7 mouse cellular contexts compared by ENCODE assay signal in the genomic region with DNA sequence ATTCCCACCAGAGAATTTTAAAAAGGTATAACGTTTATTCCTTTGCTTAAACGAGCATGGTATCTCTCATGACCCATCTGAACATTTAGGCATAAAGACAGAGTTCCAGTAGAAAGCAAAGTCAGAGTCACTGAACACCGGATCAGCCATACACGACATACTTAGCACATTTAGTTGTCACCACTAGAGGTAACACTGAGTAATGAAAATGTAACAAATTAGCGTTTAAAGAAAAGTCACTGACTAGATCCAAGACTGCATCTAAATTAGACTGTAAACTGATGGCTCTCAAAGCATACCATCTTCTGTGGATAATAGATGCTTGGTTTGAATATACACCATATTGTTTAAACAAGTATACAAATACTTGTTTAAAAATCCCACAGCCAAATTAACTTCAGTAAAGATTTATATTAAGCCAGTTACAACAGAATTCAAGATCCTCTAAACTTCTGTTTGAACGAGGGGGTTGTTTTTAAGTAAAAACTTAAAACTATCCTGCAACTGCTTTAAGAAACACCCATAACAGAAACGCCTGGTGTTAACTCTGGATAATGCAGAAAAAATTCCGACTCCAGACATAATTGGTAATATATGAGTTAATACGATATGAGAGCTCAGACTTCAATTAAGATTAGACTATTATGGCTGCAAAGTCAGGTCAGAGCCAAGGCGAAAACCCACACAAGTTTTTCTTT. TPM values are rescaled to one million over a fixed set of nuclear protein-coding genes. Genes with fewer than 3 reads are reported as not detected.
A peak's percentile ranks its signal among the peaks of the same experiment; 100 is the strongest.
DNase-seq lines count a peak whose midpoint lies in the region; TF ChIP-seq lines count a peak whose summit lies in the region.

No protein-coding gene starts in this region.

- H3K27ac ChIP-seq in spleen, adult 2 months (ENCODE audit: insufficient read depth, low read length): no peak overlapping the region
- H3K27ac ChIP-seq in cortical plate, adult 2 months (ENCODE audit: insufficient read depth, low read length): no peak overlapping the region

- peaks cover 3% of the 10 kb centered on the region; the same call in 1 of the 2 replicates for H3K4me1 ChIP-seq in spleen, adult 2 months (ENCODE audit: control insufficient read depth, insufficient read depth, insufficient read length)
- H3K4me1 ChIP-seq in cortical plate, adult 2 months (ENCODE audit: control insufficient read depth, insufficient read depth, low read length): no peaks in the 10 kb centered on the region

- peak in 1 of 2 experiments; percentile 8 for DNase-seq in spleen, adult 2 months (ENCODE audit: low read depth in 1 of 2, low spot score in 2 of 2)
- DNase-seq in spleen, adult 18-20 months: no peak
- DNase-seq in induced T-regulatory cell, adult 2 months (ENCODE audit: low read depth): peak; percentile 63
- DNase-seq in naive thymus-derived CD4-positive, alpha-beta T cell, adult 2 months (ENCODE audit: low read depth): peak; percentile 57
- no peak for DNase-seq in gastrocnemius, adult 18-20 months (ENCODE audit: low spot score)
- no peak for DNase-seq in adrenal gland, postnatal 14 days

- TF ChIP-seq POLR2A in spleen, adult 2 months (IDR thresholded peaks at IDR 0.05; ENCODE audit: low read depth, low read length): no peak
- no peak for TF ChIP-seq POLR2A in cortical plate, adult 2 months (IDR thresholded peaks at IDR 0.05; ENCODE audit: extremely low read depth, insufficient read depth, low read length)

- TF ChIP-seq CTCF in spleen, adult 2 months (IDR thresholded peaks at IDR 0.05; ENCODE audit: extremely low read depth, insufficient read depth, insufficient read length, insufficient replicate concordance): no peak
- TF ChIP-seq CTCF in cortical plate, adult 2 months (IDR thresholded peaks at IDR 0.05; ENCODE audit: extremely low read depth, insufficient read depth, low read length): no peak

- no peaks in the 10 kb centered on the region for H3K27me3 ChIP-seq in spleen, adult 2 months (ENCODE audit: control insufficient read depth, insufficient read depth, low read length)

- WGBS in spleen, adult 2 months: 9% methylated on average over 10 of the region's 10 CpGs

- peak overlapping the region; percentile 81 for H3K4me3 ChIP-seq in spleen, adult 2 months (ENCODE audit: extremely low read depth, insufficient read depth, insufficient read length)
- H3K4me3 ChIP-seq in cortical plate, adult 2 months (ENCODE audit: insufficient read depth, low read length): peak overlapping the region; percentile 52

- peaks cover 2% of the 10 kb centered on the region; the same call in 1 of the 2 replicates for H3K36me3 ChIP-seq in spleen, adult 2 months (ENCODE audit: control insufficient read depth, insufficient read depth, low read length)

RNA-seq across cellular contexts. Expression of gene 4930579G24Rik, which starts 1.2 kb away (rescaled TPM):
- 1.3 and 1.9 TPM in 2 replicates for polyA plus RNA-seq in spleen, adult 2 months (2012; rRNA removed)
- polyA plus RNA-seq in cortical plate, adult 2 months (2012; rRNA removed): 1.7 and 2.2 TPM in 2 replicates
- 1 to 10 TPM; 1.0 to 1.3 TPM for total RNA-seq in gastrocnemius, adult 18-20 months (2021)
- total RNA-seq in adrenal gland, postnatal 14 days (2021): 4.7 and 6.5 TPM in 2 replicates

RNA-seq across cellular contexts. Expression of gene Etfdh, which starts 1.7 kb away (rescaled TPM):
- 20.3 and 44.9 TPM in 2 replicates for polyA plus RNA-seq in spleen, adult 2 months (2012; rRNA removed)
- polyA plus RNA-seq in cortical plate, adult 2 months (2012; rRNA removed): 23.6 and 25.1 TPM in 2 replicates
- 100 to 1,000 TPM; 117 to 139 TPM for total RNA-seq in gastrocnemius, adult 18-20 months (2021)
- 444 and 454 TPM in 2 replicates for total RNA-seq in adrenal gland, postnatal 14 days (2021)

RNA-seq across cellular contexts. Expression of gene Ppid, which starts 36.5 kb away (rescaled TPM):
- 4.7 and 5.0 TPM in 2 replicates for polyA plus RNA-seq in spleen, adult 2 months (2012; rRNA removed)
- 75.9 and 79.4 TPM in 2 replicates for polyA plus RNA-seq in cortical plate, adult 2 months (2012; rRNA removed)
- 10 to 100 TPM; 41.0 to 46.1 TPM for total RNA-seq in gastrocnemius, adult 18-20 months (2021)
- 52.7 and 53.5 TPM in 2 replicates for total RNA-seq in adrenal gland, postnatal 14 days (2021)

Comparison
In these comparisons a context has a peak if more than half of its experiments do, and no peak if none do; other contexts are left out.
1. DNase-seq: peak in induced T-regulatory cell, adult 2 months (single experiment) and naive thymus-derived CD4-positive, alpha-beta T cell, adult 2 months (single experiment); none in spleen, adult 18-20 months (0 of 2), gastrocnemius, adult 18-20 months (single experiment) and adrenal gland, postnatal 14 days (single experiment).